Mouse (Mus musculus) neural tube, embryonic 13.5 days (tissue): ENCODE results near the gene Papola. TPM values are rescaled to one million over a fixed set of nuclear protein-coding genes. Genes with fewer than 3 reads are reported as not detected.

ENCODE experiments used
- ATAC-seq: fragments of 200-750 bp; cut with Nextera tagmentation; 2 replicates; pipeline ENCODE4 v1.8.0; 2017; ENCODE audit warnings: low read depth, mild to moderate bottlenecking, moderate TSS enrichment, moderate library complexity
- H3K27ac ChIP-seq: fragments of 300-500 bp; sonication (generic); replicated peaks from 2 replicates; pipeline ENCODE4 v1.5.1; 2015; ENCODE audit warnings: moderate library complexity, mild to moderate bottlenecking, inconsistent platforms
- H3K27me3 ChIP-seq: fragments of 300-500 bp; sonication (generic); 2 replicates; pipeline ENCODE4 v1.6.1; 2015; ENCODE audit warnings: mild to moderate bottlenecking, inconsistent platforms
- H3K36me3 ChIP-seq: fragments of 300-500 bp; sonication (generic); 2 replicates; pipeline ENCODE4 v1.6.1; 2015; ENCODE audit warnings: mild to moderate bottlenecking, inconsistent platforms
- H3K4me1 ChIP-seq: fragments of 300-500 bp; sonication (generic); replicated peaks from 2 replicates; pipeline ENCODE4 v1.6.1; 2015; ENCODE audit warnings: inconsistent platforms
- H3K4me2 ChIP-seq: fragments of 300-500 bp; sonication (generic); 2 replicates; pipeline ENCODE4 v1.6.1; 2015; ENCODE audit warnings: inconsistent platforms, mild to moderate bottlenecking, moderate library complexity
- H3K4me3 ChIP-seq: fragments of 300-500 bp; sonication (generic); 2 replicates; pipeline ENCODE4 v1.5.1; 2015; ENCODE audit warnings: mild to moderate bottlenecking, inconsistent platforms
- H3K9ac ChIP-seq: fragments of 300-500 bp; sonication (generic); 2 replicates; pipeline ENCODE4 v1.6.1; 2015; ENCODE audit warnings: moderate library complexity, mild to moderate bottlenecking, inconsistent platforms
- H3K9me3 ChIP-seq: fragments of 300-500 bp; sonication (generic); 2 replicates; pipeline ENCODE4 v1.6.1; 2016; ENCODE audit warnings: inconsistent platforms
- WGBS: fragments of 180-500 bp; shearing (Covaris S2); methylation state at CpG from one replicate; pipeline ENCODE4 v1.1.7; 2015; 5-methylcytosine and 5-hydroxymethylcytosine counted together
- microRNA-seq: library from miRNA; unstranded; fragments of <30 nt; microRNA quantifications from one replicate; pipeline ENCODE4, GENCODE M21; 2016
- polyA plus RNA-seq: library from polyadenylated mRNA; unstranded; fragments of >200 nt; fragmentation: Nextera tagmentation; extraction: Ambion mirVana; gene quantifications from 2 replicates; pipeline ENCODE4 v1.2.1, GENCODE M21; 2015

The Papola gene
- polyA plus RNA-seq, 1 experiment from 2014 or later: 183 TPM

- H3K36me3 ChIP-seq: no peaks in the 10 kb centered on the region
- peaks cover 33% of the 10 kb centered on the region for H3K4me1 ChIP-seq
- 0 out of 2 replicates have a peak, but pooled peaks cover 4% of the 10 kb centered on the region for H3K27me3 ChIP-seq
- 51% methylated on average over 2 of the region's 2 CpGs for WGBS
- H3K9me3 ChIP-seq: no peaks in the 10 kb centered on the region
- no peak for ATAC-seq
- no peak overlapping the region for H3K27ac ChIP-seq
- H3K4me2 ChIP-seq: no peak overlapping the region
- no peak overlapping the region for H3K9ac ChIP-seq
- no peak overlapping the region for H3K4me3 ChIP-seq
Observed at GRCm38 (mm10) chr12:105873283-105873682, 88.8 kb downstream of the Papola start.

- Histone ChIP-seq H3K9ac (0 out of 2 replicates have a peak overlapping the region, but pooled peaks have one; percentile 13), H3K4me3 (no peak overlapping the region)
Observed at GRCm38 (mm10) chr12:105875112-105875511, 90.6 kb downstream of the Papola start.

GRCm38 (mm10) chr12:105876521-105876920, 92.0 kb downstream of the Papola start:
- Histone ChIP-seq H3K27ac (peak overlapping the region; percentile 33; the same call in 1 of the 2 replicates), H3K9ac (no peak overlapping the region), H3K4me3 (no peak overlapping the region), H3K4me1 (peaks cover 25% of the 10 kb centered on the region), H3K4me2 (no peak overlapping the region), H3K9me3 (peaks cover 14% of the 10 kb centered on the region; the same call in 1 of the 2 replicates), H3K27me3 (0 out of 2 replicates have a peak, but pooled peaks cover 4% of the 10 kb centered on the region), H3K36me3 (no peaks in the 10 kb centered on the region)
- WGBS: 65% methylated on average over 11 of the region's 11 CpGs
- no peak for ATAC-seq

More at GRCm38 (mm10) chr12:105875112-105875511, 90.6 kb downstream of the Papola start:
- peak; percentile 83 for ATAC-seq
- WGBS: 20% methylated on average over 17 of the region's 17 CpGs
- peaks cover 12% of the 10 kb centered on the region; the same call in 1 of the 2 replicates for H3K9me3 ChIP-seq
- H3K4me1 ChIP-seq: peaks cover 28% of the 10 kb centered on the region
- H3K27ac ChIP-seq: peak overlapping the region; percentile 61
- no peaks in the 10 kb centered on the region for H3K36me3 ChIP-seq
- H3K4me2 ChIP-seq: peak overlapping the region; percentile 28
- H3K27me3 ChIP-seq: 0 out of 2 replicates have a peak, but pooled peaks cover 4% of the 10 kb centered on the region

GRCm38 (mm10) chr12:105876931-105877330, 92.4 kb downstream of the Papola start:
- H3K36me3 ChIP-seq: no peaks in the 10 kb centered on the region
- no peak overlapping the region for H3K4me2 ChIP-seq
- H3K4me3 ChIP-seq: no peak overlapping the region
- H3K27ac ChIP-seq: 0 out of 2 replicates have a peak overlapping the region, but pooled peaks have one; percentile 33
- H3K9me3 ChIP-seq: peaks cover 14% of the 10 kb centered on the region; the same call in 1 of the 2 replicates
- WGBS: 91% methylated on average over 13 of the region's 13 CpGs
- H3K27me3 ChIP-seq: 0 out of 2 replicates have a peak, but pooled peaks cover 4% of the 10 kb centered on the region
- H3K4me1 ChIP-seq: peaks cover 25% of the 10 kb centered on the region
- no peak for ATAC-seq
- H3K9ac ChIP-seq: no peak overlapping the region

GRCm38 (mm10) chr12:105878746-105879145, 94.3 kb downstream of the Papola start:
- Histone ChIP-seq H3K4me2 (no peak overlapping the region), H3K4me3 (no peak overlapping the region), H3K27me3 (0 out of 2 replicates have a peak, but pooled peaks cover 4% of the 10 kb centered on the region)

GRCm38 (mm10) chr12:105883799-105884514, 99.5 kb downstream of the Papola start:
- Histone ChIP-seq H3K4me1 (peaks cover 18% of the 10 kb centered on the region), H3K4me2 (no peak overlapping the region), H3K9me3 (peaks cover 14% of the 10 kb centered on the region; the same call in 1 of the 2 replicates), H3K9ac (no peak overlapping the region), H3K36me3 (no peaks in the 10 kb centered on the region), H3K27me3 (no peaks in the 10 kb centered on the region), H3K4me3 (no peak overlapping the region), H3K27ac (peak overlapping the region; percentile 73; the same call in 1 of the 2 replicates)
- 62% methylated on average over 12 of the region's 12 CpGs for WGBS
- 0 out of 2 replicates have a peak, but pooled peaks have one; percentile 62 for ATAC-seq

More at GRCm38 (mm10) chr12:105878746-105879145, 94.3 kb downstream of the Papola start:
- no peak overlapping the region for H3K27ac ChIP-seq
- WGBS: 89% methylated on average over 5 of the region's 5 CpGs
- peaks cover 28% of the 10 kb centered on the region for H3K4me1 ChIP-seq
- no peaks in the 10 kb centered on the region for H3K36me3 ChIP-seq
- H3K9ac ChIP-seq: no peak overlapping the region
- H3K9me3 ChIP-seq: peaks cover 14% of the 10 kb centered on the region; the same call in 1 of the 2 replicates
- no peak for ATAC-seq

- peaks cover 6% of the 10 kb centered on the region; the same call in 1 of the 2 replicates for H3K9me3 ChIP-seq
- no peak overlapping the region for H3K9ac ChIP-seq
- peaks cover 18% of the 10 kb centered on the region for H3K4me1 ChIP-seq
- 0 out of 2 replicates have a peak, but pooled peaks have one; percentile 49 for ATAC-seq
- no peaks in the 10 kb centered on the region for H3K36me3 ChIP-seq
- H3K27me3 ChIP-seq: no peaks in the 10 kb centered on the region
- peak overlapping the region; percentile 73 for H3K27ac ChIP-seq
- no peak overlapping the region for H3K4me3 ChIP-seq
- WGBS: 20% methylated on average over 22 of the region's 22 CpGs
- peak overlapping the region; percentile 33 for H3K4me2 ChIP-seq
Observed at GRCm38 (mm10) chr12:105884515-105885323, 100.2 kb downstream of the Papola start.

Small RNAs within 50 kb of the gene (microRNA-seq; reads per million reads assigned to microRNA genes)
- 0.89 reads per million for gene Gm22120

Other genes with a start within 250 kb of the Papola start
- gene Bdkrb2, start 221.5 kb upstream of the Papola start, polyA plus RNA-seq: 4.5 and 5.2 TPM in 2 replicates
- not detected in 2 replicates for gene Bdkrb1, start 181.6 kb upstream of the Papola start, polyA plus RNA-seq
- gene Gskip, start 99.9 kb upstream of the Papola start, polyA plus RNA-seq: 33.3 and 33.4 TPM in 2 replicates
- gene Atg2b, start 99.5 kb upstream of the Papola start, polyA plus RNA-seq: 12.1 and 13.9 TPM in 2 replicates
- gene Ak7, start 78.7 kb upstream of the Papola start, polyA plus RNA-seq: 1.1 and 1.3 TPM in 2 replicates
- gene Vrk1, start 225.5 kb downstream of the Papola start, polyA plus RNA-seq: 36.4 and 37.7 TPM in 2 replicates